Mouse (Mus musculus): ENCODE measurements around the gene Tomm5. TPM values are rescaled to one million over a fixed set of nuclear protein-coding genes. Genes with fewer than 3 reads are reported as not detected.
A peak's percentile ranks its signal among the peaks of the same experiment; 100 is the strongest.
"Not testable (repeated sequence)": the region's sequence is repeated elsewhere in the genome, so short reads cannot be mapped to it uniquely, and the experiment has no call there.

The Tomm5 gene
- polyA plus RNA-seq, 1 experiment from 2014 or later: 143 TPM

- Histone ChIP-seq H3K4me1 (no peaks in the 10 kb centered on the region), H3K9ac (replicated peaks) (no peak overlapping the region), H3K27ac (replicated peaks) (no peak overlapping the region), H3K36me3 (peaks cover 4% of the 10 kb centered on the region), H3K9me3 (no peaks in the 10 kb centered on the region), H3K4me3 (no peak overlapping the region), H3K27me3 (no peaks in the 10 kb centered on the region), H3K4me2 (replicated peaks) (no peak overlapping the region)
- 27% methylated on average over 7 of the region's 7 CpGs for WGBS
- ATAC-seq (replicated peaks): no peak
Measured at GRCm38 (mm10) chr4:45097198-45097872, 10.6 kb downstream of the Tomm5 start.

DNA sequence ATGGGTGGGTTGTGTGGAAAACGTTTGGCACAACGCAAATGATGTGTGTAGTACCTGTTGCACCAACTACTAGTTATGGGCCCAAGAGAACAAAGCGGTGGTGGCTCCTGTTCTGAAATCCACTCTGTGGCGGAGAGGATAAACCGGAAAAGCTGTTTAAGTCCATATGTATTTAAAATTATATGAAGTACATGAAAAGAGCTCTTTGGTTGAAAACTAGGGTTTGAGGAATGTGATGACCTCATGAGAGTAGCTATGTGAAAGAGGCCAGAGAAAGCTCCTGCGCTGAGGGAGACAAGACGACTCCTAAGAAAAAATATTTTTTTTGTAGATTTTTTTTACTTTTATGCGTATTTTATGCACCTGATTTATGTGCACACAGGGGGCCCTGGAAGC, 23.0 kb downstream of the Tomm5 start:
- Histone ChIP-seq H3K4me2 (replicated peaks) (peak overlapping the region; percentile 68), H3K9ac (replicated peaks) (peak overlapping the region; percentile 96), H3K27ac (replicated peaks) (peak overlapping the region; percentile 92), H3K4me1 (peaks cover 18% of the 10 kb centered on the region), H3K9me3 (no peaks in the 10 kb centered on the region), H3K27me3 (no peaks in the 10 kb centered on the region), H3K36me3 (no peaks in the 10 kb centered on the region), H3K4me3 (peak overlapping the region; percentile 97)
- no peak for ATAC-seq (replicated peaks)
- 44% methylated on average over 8 of the region's 8 CpGs for WGBS

GRCm38 (mm10) chr4:45084021-45084894, 23.7 kb downstream of the Tomm5 start, which contains the start of gene Fbxo10:
Gene Fbxo10, minus strand, starts transcription at chr4:45084604.
- no peaks in the 10 kb centered on the region for H3K27me3 ChIP-seq
- WGBS: under 1% methylated on average over 71 of the region's 77 CpGs
- peak; percentile 89 for ATAC-seq (replicated peaks)
- H3K4me1 ChIP-seq: peaks cover 18% of the 10 kb centered on the region
- H3K9me3 ChIP-seq: no peaks in the 10 kb centered on the region
- H3K36me3 ChIP-seq: no peaks in the 10 kb centered on the region
- peak within 1 kb of the TSS; percentile 97 for H3K4me3 ChIP-seq
- peak within 1 kb of the TSS; percentile 68 for H3K4me2 ChIP-seq (replicated peaks)
- H3K27ac ChIP-seq (replicated peaks): peak within 1 kb of the TSS; percentile 92
- H3K9ac ChIP-seq (replicated peaks): peak within 1 kb of the TSS; percentile 96

- peaks cover 18% of the 10 kb centered on the region for H3K4me1 ChIP-seq
- H3K4me2 ChIP-seq (replicated peaks): peak overlapping the region; percentile 68
- H3K9ac ChIP-seq (replicated peaks): peak overlapping the region; percentile 96
- no peaks in the 10 kb centered on the region; the same call in 1 of the 2 replicates for H3K36me3 ChIP-seq
- H3K27me3 ChIP-seq: no peaks in the 10 kb centered on the region
- H3K27ac ChIP-seq (replicated peaks): peak overlapping the region; percentile 92
- H3K9me3 ChIP-seq: no peaks in the 10 kb centered on the region
- peak overlapping the region; percentile 97 for H3K4me3 ChIP-seq
- under 1% methylated on average over 8 of the region's 8 CpGs for WGBS
- ATAC-seq (replicated peaks): peak; percentile 44
Measured at GRCm38 (mm10) chr4:45083487-45083886, 24.4 kb downstream of the Tomm5 start.

DNA sequence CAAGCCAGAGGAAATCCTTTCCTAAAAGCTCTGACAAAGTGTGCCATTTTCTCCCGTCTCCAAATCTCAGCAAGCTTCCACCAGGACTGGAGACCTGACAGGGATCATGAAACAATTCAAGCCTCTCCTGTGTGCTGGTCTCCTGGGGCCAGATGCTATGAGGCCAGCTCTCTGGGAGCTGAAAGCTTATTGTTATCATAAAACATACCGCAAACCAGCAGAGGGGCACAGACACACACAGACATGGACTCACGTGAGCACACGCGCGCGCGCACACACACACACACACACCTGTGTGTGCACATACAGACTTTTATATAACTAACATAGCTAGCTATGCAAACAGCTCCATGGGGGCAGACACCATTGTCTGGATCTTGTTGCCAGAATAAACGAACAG, 25.0 kb downstream of the Tomm5 start:
- peaks cover 18% of the 10 kb centered on the region for H3K4me1 ChIP-seq
- peak overlapping the region; percentile 96 for H3K9ac ChIP-seq (replicated peaks)
- H3K27ac ChIP-seq (replicated peaks): peak overlapping the region; percentile 92
- 61% methylated on average over 9 of the region's 9 CpGs for WGBS
- ATAC-seq (replicated peaks): no peak
- peak overlapping the region; percentile 97 for H3K4me3 ChIP-seq
- H3K4me2 ChIP-seq (replicated peaks): peak overlapping the region; percentile 68
- no peaks in the 10 kb centered on the region; the same call in 1 of the 2 replicates for H3K36me3 ChIP-seq
- H3K27me3 ChIP-seq: no peaks in the 10 kb centered on the region
- no peaks in the 10 kb centered on the region for H3K9me3 ChIP-seq

DNA sequence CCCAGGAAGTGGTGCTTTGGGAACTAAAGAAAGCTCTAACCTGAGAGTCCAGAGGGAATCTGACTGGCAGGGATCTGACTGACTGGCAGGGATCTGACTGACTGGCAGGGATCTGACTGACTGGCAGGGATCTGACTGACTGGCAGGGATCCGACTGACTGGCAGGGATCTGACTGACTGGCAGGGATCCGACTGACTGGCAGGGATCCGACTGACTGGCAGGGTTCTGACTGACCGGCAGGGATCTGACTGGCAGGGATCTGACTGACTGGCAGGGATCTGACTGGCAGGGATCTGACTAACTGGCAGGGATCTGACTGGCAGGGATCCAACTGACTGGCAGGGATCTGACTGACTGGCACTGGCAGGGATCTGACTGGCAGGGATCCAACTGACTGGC, 26.9 kb downstream of the Tomm5 start:
- not testable (repeated sequence) for H3K9ac ChIP-seq (replicated peaks); H3K27me3 ChIP-seq; H3K36me3 ChIP-seq; H3K4me2 ChIP-seq (replicated peaks); H3K4me3 ChIP-seq; ATAC-seq (replicated peaks); H3K9me3 ChIP-seq
- Histone ChIP-seq H3K27ac (replicated peaks) (peak overlapping the region; percentile 40; the same call in 1 of the 2 replicates), H3K4me1 (peaks cover 18% of the 10 kb centered on the region)
- WGBS: 76% methylated on average over 4 of the region's 4 CpGs

DNA sequence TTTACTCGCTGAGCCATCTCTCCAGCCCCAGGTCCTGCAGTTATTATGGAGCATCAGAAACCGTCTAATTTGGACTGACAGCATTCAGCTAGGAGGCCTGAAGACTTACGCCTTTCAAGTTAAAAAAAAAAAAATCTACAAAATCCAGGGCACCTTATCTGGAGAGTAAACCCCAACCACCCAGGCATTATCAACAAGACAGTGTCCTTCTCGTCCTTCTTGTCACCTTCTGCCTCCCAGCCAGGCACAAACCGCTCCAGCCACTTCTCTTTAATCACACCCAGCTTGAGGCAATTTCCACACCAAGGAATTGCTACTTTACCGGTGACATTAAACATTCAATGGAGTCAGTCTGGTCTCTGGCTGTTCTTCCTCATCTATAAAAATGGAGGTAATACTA, 34.4 kb downstream of the Tomm5 start:
- no peak overlapping the region for H3K4me3 ChIP-seq

DNA sequence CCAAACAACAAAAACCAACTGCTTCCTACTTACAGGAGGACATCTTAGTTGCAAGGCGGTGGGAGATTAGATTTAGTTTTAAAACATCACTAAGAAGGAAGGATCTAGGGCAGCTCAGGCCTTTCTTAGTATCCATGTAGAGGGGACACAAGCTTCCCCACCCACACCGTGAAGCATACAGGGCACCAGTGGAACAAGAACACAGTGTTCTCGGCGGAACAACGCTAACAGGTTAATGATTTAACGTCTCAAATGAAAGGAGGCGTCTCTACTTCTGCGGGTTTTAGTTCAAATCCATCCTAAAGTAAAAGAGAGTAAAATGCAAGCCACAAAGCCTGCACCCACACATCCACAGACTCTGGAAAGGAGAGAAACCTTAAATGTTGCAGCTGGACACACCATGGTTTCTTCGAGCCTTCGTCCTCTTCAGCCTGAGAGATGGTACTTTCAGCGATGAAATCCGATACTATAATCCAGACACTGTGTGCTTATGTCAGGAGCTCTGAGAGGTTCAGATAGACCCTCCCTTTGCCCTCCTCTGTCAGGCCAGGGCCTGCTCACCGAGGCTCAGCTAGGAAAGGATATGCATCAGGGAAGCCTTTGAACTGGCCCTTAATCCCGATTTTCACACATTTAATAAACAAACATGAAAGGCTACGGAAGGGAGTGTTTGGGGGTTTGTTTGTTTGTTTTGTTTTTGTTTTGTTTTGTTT, 35.5 kb downstream of the Tomm5 start:
- no peaks in the 10 kb centered on the region for H3K4me1 ChIP-seq
- no peak overlapping the region for H3K27ac ChIP-seq (replicated peaks)
- no peaks in the 10 kb centered on the region for H3K36me3 ChIP-seq
- no peaks in the 10 kb centered on the region for H3K9me3 ChIP-seq
- no peaks in the 10 kb centered on the region for H3K27me3 ChIP-seq
- no peak overlapping the region for H3K4me3 ChIP-seq
- no peak overlapping the region for H3K9ac ChIP-seq (replicated peaks)
- 82% methylated on average over 15 of the region's 15 CpGs for WGBS
- no peak overlapping the region for H3K4me2 ChIP-seq (replicated peaks)
- no peak for ATAC-seq (replicated peaks)

More for the DNA sequence above, 34.4 kb downstream of the Tomm5 start:
- Histone ChIP-seq H3K27me3 (no peaks in the 10 kb centered on the region), H3K4me1 (no peaks in the 10 kb centered on the region), H3K9ac (replicated peaks) (no peak overlapping the region), H3K27ac (replicated peaks) (no peak overlapping the region), H3K4me2 (replicated peaks) (no peak overlapping the region), H3K36me3 (no peaks in the 10 kb centered on the region; the same call in 1 of the 2 replicates), H3K9me3 (no peaks in the 10 kb centered on the region)
- WGBS: 88% methylated on average over 6 of the region's 6 CpGs
- ATAC-seq (replicated peaks): no peak

- Histone ChIP-seq H3K4me2 (replicated peaks) (no peak overlapping the region), H3K27me3 (no peaks in the 10 kb centered on the region), H3K9ac (replicated peaks) (no peak overlapping the region), H3K36me3 (no peaks in the 10 kb centered on the region), H3K4me1 (0 out of 2 replicates have a peak, but pooled peaks cover 3% of the 10 kb centered on the region), H3K27ac (replicated peaks) (no peak overlapping the region), H3K9me3 (no peaks in the 10 kb centered on the region), H3K4me3 (no peak overlapping the region)
- no peak for ATAC-seq (replicated peaks)
- WGBS: 82% methylated on average over 4 of the region's 4 CpGs
Measured at GRCm38 (mm10) chr4:45067742-45068141, 40.2 kb downstream of the Tomm5 start.

GRCm38 (mm10) chr4:45066036-45066730, 41.7 kb downstream of the Tomm5 start:
- ATAC-seq (replicated peaks): no peak
- Histone ChIP-seq H3K27me3 (no peaks in the 10 kb centered on the region), H3K4me2 (replicated peaks) (no peak overlapping the region), H3K9me3 (no peaks in the 10 kb centered on the region), H3K4me1 (0 out of 2 replicates have a peak, but pooled peaks cover 3% of the 10 kb centered on the region), H3K4me3 (no peak overlapping the region), H3K36me3 (peaks cover 10% of the 10 kb centered on the region; the same call in 1 of the 2 replicates), H3K27ac (replicated peaks) (no peak overlapping the region), H3K9ac (replicated peaks) (no peak overlapping the region)
- WGBS: 42% methylated on average over 2 of the region's 2 CpGs

- H3K27me3 ChIP-seq: no peaks in the 10 kb centered on the region
- H3K4me3 ChIP-seq: no peak overlapping the region
- H3K27ac ChIP-seq (replicated peaks): no peak overlapping the region
- peaks cover 26% of the 10 kb centered on the region for H3K36me3 ChIP-seq
- H3K4me1 ChIP-seq: 0 out of 2 replicates have a peak, but pooled peaks cover 3% of the 10 kb centered on the region
- no peak for ATAC-seq (replicated peaks)
- H3K9ac ChIP-seq (replicated peaks): no peak overlapping the region
- WGBS: 94% methylated on average over 2 of the region's 2 CpGs
- H3K9me3 ChIP-seq: no peaks in the 10 kb centered on the region
- H3K4me2 ChIP-seq (replicated peaks): no peak overlapping the region
Measured at GRCm38 (mm10) chr4:45064577-45064976, 43.3 kb downstream of the Tomm5 start.
